31 mouse cellular contexts compared by ENCODE assay signal in the genomic region with DNA sequence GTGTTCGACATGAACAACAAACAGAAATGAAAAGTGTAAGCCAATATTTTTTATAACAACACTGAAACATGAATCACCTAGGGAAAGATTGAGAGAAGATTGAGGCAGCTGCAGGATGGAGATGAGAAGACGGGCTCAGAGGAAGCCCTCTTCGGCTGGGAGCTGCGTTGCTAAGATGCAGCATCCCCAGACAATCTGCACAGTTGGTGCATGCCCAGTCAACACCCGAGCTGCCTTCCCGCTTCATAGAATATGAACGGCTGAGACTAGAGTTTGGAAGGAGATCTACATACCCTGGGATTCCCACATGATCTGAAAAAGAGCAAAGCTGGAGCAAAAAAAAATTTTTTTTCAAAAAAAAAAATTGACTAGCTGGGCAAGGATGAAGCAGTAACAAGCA.
DNase-seq lines count a peak whose midpoint lies in the region; ATAC-seq and TF ChIP-seq lines count a peak whose summit lies in the region.
"Had no signal": no experiment of that assay in that cellular context is flagged by ENCODE, and none has a peak within 500 bp of the region (broad histone marks: within the 10 kb centered on the region; RNA-seq: fewer than 3 reads in every experiment).

No protein-coding gene starts in this region.

- no peak overlapping the region for H3K4me3 ChIP-seq in forebrain, postnatal 0 days (ENCODE audit: low read depth, low read length)
- H3K4me3 ChIP-seq in forebrain, embryonic 12.5 days (replicated peaks) = no peak overlapping the region
- H3K4me3 ChIP-seq: embryonic facial prominence, embryonic 12.5 days; hindbrain, embryonic 10.5 days; intestine, embryonic 15.5 days; layer of hippocampus, adult 2 months had no signal

- peak; percentile 78 for ATAC-seq in forebrain, postnatal 0 days
- ATAC-seq in forebrain, embryonic 12.5 days (ENCODE audit: low FRiP score) = no peak
- ATAC-seq: hindbrain, embryonic 16.5 days; intestine, embryonic 15.5 days had no signal

- peak; percentile 57 for DNase-seq in forebrain, postnatal 0 days
- peak; percentile 30 to 31 for DNase-seq in left cerebral cortex, postnatal 14 days (ENCODE audit: low spot score in 2 of 2)
- no peak for DNase-seq in left cerebral cortex, postnatal 4 days
- DNase-seq in right cerebral cortex, postnatal 10 days (ENCODE audit: low spot score in 2 of 2) = peak; percentile 58 to 60
- no peak for DNase-seq in right cerebral cortex, postnatal 14 days
- no peak for DNase-seq in frontal cortex, postnatal 14 days (ENCODE audit: low spot score in 2 of 2)
- DNase-seq: adrenal gland, adult 8-10 months; cerebellum, adult 11-12 months; cerebellum, adult 9-11 months; embryo, embryonic 11 days; gastrocnemius, postnatal 14 days; heart, postnatal 14 days; kidney, adult 2 months; liver; lung, adult 2 months; lung, postnatal 10 days; midbrain, embryonic 14.5 days; right cerebral cortex, postnatal 4 days; thymus, adult 2 months; thymus, postnatal 4 days had no signal

- no peak for TF ChIP-seq CTCF in forebrain, postnatal 0 days (IDR thresholded peaks at IDR 0.05; ENCODE audit: low read depth)

- no peaks in the 10 kb centered on the region for H3K27me3 ChIP-seq in forebrain, postnatal 0 days (ENCODE audit: insufficient read depth, low read length)
- H3K27me3 ChIP-seq in forebrain, embryonic 12.5 days = no peaks in the 10 kb centered on the region
- H3K27me3 ChIP-seq: embryonic facial prominence, embryonic 12.5 days; intestine, embryonic 15.5 days had no signal

- no peak overlapping the region for H3K9ac ChIP-seq in forebrain, postnatal 0 days
- no peak overlapping the region for H3K9ac ChIP-seq in forebrain, embryonic 12.5 days
- H3K9ac ChIP-seq: embryonic facial prominence, embryonic 12.5 days; intestine, embryonic 15.5 days; liver, embryonic 14.5 days had no signal

- intact Hi-C loops in left cerebral cortex, postnatal 14 days (cut with DNase I) = no loop called here
- intact Hi-C loops in left cerebral cortex, postnatal 4 days (cut with DNase I) = no loop called here

- 60% methylated on average over 7 of the region's 7 CpGs for WGBS in forebrain, postnatal 0 days
- 87% methylated on average over 7 of the region's 7 CpGs for WGBS in forebrain, embryonic 12.5 days

- H3K27ac ChIP-seq in forebrain, postnatal 0 days (ENCODE audit: low read depth, low read length) = no peak overlapping the region
- H3K27ac ChIP-seq in forebrain, embryonic 12.5 days = no peak overlapping the region
- H3K27ac ChIP-seq: embryonic facial prominence, embryonic 12.5 days; hindbrain, embryonic 10.5 days; intestine, embryonic 15.5 days; kidney, postnatal 0 days; layer of hippocampus, adult 2 months; liver, embryonic 14.5 days; macrophage; stomach, postnatal 0 days had no signal

- H3K9me3 ChIP-seq in forebrain, postnatal 0 days (ENCODE audit: low read length) = no peaks in the 10 kb centered on the region
- no peaks in the 10 kb centered on the region for H3K9me3 ChIP-seq in forebrain, embryonic 12.5 days
- H3K9me3 ChIP-seq: embryonic facial prominence, embryonic 12.5 days; G1E; hindbrain, embryonic 10.5 days; intestine, embryonic 15.5 days had no signal

- no peak overlapping the region for H3K4me2 ChIP-seq in forebrain, postnatal 0 days (ENCODE audit: low read depth)
- no peak overlapping the region for H3K4me2 ChIP-seq in forebrain, embryonic 12.5 days
- H3K4me2 ChIP-seq: embryonic facial prominence, embryonic 12.5 days; intestine, embryonic 15.5 days had no signal

- H3K36me3 ChIP-seq in forebrain, postnatal 0 days (ENCODE audit: insufficient read depth) = no peaks in the 10 kb centered on the region
- no peaks in the 10 kb centered on the region for H3K36me3 ChIP-seq in forebrain, embryonic 12.5 days (replicated peaks)
- H3K36me3 ChIP-seq: embryonic facial prominence, embryonic 12.5 days; hindbrain, embryonic 10.5 days; intestine, embryonic 15.5 days had no signal

- H3K4me1 ChIP-seq in forebrain, postnatal 0 days (ENCODE audit: insufficient read depth) = peaks cover 8% of the 10 kb centered on the region
- H3K4me1 ChIP-seq in forebrain, embryonic 12.5 days = peaks cover 19% of the 10 kb centered on the region
- H3K4me1 ChIP-seq: intestine, embryonic 15.5 days had no signal

Comparison
In these comparisons a context has a peak if more than half of its experiments do, and no peak if none do; other contexts are left out.
1. DNase-seq: peak in forebrain, postnatal 0 days (single experiment), left cerebral cortex, postnatal 14 days (2 of 2) and right cerebral cortex, postnatal 10 days (2 of 2); none in left cerebral cortex, postnatal 4 days (single experiment), right cerebral cortex, postnatal 14 days (single experiment) and frontal cortex, postnatal 14 days (0 of 2).